Mouse (Mus musculus): ENCODE results near the gene Tada2b. TPM values are rescaled to one million over a fixed set of nuclear protein-coding genes. Genes with fewer than 3 reads are reported as not detected.

Tada2b gene
- polyA plus RNA-seq, 1 experiment = 19.2 TPM

DNA sequence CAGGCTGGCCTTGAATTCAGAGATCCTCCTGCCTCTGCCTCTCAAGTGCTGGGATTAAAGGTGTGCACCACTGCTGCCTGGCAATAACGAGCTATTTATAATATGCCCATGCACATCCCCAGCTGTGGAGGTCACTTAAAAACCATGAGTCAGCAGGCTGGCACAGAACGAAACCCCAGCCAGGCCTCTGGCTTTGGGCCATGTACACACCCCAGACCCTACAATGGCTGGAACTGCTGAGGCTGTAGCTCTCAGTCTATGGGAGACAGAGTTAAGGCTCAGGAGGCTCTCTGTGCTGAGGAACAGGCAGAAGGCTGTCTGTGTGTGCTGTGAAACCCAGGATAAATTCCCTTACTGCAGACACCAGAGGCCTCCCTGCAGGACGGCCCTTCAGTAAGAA is 43.3 kb downstream of the Tada2b start:
- WGBS = 35% methylated on average over 3 of the region's 3 CpGs
- Histone ChIP-seq H3K4me3 (replicated peaks; ENCODE audit: insufficient read depth, low read depth, low read length) (no peak overlapping the region), H3K27me3 (ENCODE audit: control insufficient read depth, insufficient read depth, low read length) (no peaks in the 10 kb centered on the region), H3K4me1 (ENCODE audit: control insufficient read depth, insufficient read depth, low read length) (peaks cover 12% of the 10 kb centered on the region), H3K27ac (ENCODE audit: insufficient read depth, low read length) (no peak overlapping the region)
- TF ChIP-seq POLR2A (IDR thresholded peaks at IDR 0.05; ENCODE audit: borderline replicate concordance, insufficient read depth, low read length) (no peak), CTCF (IDR thresholded peaks at IDR 0.05; ENCODE audit: borderline replicate concordance, insufficient read depth, low read depth, low read length) (no peak)
- no peak for DNase-seq

DNA sequence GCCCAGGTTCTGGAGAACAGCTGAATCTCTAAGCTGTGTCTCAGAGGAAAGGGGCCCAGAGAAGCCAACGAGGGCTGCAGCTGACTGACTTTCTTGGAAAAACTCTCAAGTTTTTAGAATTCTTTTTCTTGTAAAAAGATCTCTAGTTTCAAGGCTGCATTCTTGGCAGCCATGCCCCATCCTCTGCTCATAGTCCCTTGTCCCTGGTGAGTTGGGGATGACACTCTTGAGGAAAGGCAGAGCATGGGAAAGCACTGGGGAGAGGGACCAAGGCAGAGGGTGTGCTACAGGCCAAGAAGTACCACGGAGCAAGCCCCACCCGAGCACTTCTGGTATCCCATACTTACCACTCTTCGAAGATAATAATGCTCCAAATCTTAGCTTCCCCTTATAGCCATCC is 47.2 kb downstream of the Tada2b start:
- H3K27ac ChIP-seq (ENCODE audit: insufficient read depth, low read length) = no peak overlapping the region
- TF ChIP-seq CTCF (IDR thresholded peaks at IDR 0.05; ENCODE audit: borderline replicate concordance, insufficient read depth, low read depth, low read length) = no peak
- no peak for TF ChIP-seq POLR2A (IDR thresholded peaks at IDR 0.05; ENCODE audit: borderline replicate concordance, insufficient read depth, low read length)
- H3K4me3 ChIP-seq (replicated peaks; ENCODE audit: insufficient read depth, low read depth, low read length) = no peak overlapping the region
- no peak for DNase-seq
- 85% methylated on average over 4 of the region's 4 CpGs for WGBS
- H3K27me3 ChIP-seq (ENCODE audit: control insufficient read depth, insufficient read depth, low read length) = no peaks in the 10 kb centered on the region
- H3K4me1 ChIP-seq (ENCODE audit: control insufficient read depth, insufficient read depth, low read length) = no peaks in the 10 kb centered on the region

DNA sequence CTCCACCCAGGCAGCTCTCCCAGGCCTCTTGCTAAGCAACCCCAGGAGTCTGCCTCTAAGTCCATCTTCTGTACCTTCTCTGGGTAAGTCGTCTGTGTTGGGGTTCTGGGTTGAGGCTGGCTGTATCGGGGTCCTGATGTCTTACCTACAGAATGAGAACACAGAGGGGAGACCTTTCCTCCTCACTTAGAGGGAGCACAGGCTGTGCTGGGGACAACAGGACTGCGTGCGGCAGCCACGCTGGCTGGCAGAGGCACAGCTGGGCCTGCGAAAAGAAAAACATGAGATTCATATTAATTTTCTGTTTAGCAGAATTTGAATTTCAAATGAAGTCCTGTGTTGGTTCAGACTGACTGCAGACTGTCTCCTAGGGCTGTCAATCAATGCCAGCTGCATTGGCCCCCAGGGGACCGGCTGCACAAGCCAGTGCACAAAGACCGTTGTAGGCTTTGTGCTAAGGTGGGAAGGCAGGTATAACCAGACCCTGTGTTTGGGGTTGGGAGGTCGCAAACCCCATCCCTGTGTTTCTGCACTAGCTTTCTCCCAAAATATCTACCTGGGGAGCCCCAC is 49.6 kb downstream of the Tada2b start:
- H3K27ac ChIP-seq (ENCODE audit: insufficient read depth, low read length) = no peak overlapping the region
- no peaks in the 10 kb centered on the region for H3K4me1 ChIP-seq (ENCODE audit: control insufficient read depth, insufficient read depth, low read length)
- H3K27me3 ChIP-seq (ENCODE audit: control insufficient read depth, insufficient read depth, low read length) = no peaks in the 10 kb centered on the region
- TF ChIP-seq CTCF (IDR thresholded peaks at IDR 0.05; ENCODE audit: borderline replicate concordance, insufficient read depth, low read depth, low read length) = no peak
- TF ChIP-seq POLR2A (IDR thresholded peaks at IDR 0.05; ENCODE audit: borderline replicate concordance, insufficient read depth, low read length) = no peak
- H3K4me3 ChIP-seq (replicated peaks; ENCODE audit: insufficient read depth, low read depth, low read length) = no peak overlapping the region
- 64% methylated on average over 9 of the region's 9 CpGs for WGBS
- DNase-seq = no peak

DNA sequence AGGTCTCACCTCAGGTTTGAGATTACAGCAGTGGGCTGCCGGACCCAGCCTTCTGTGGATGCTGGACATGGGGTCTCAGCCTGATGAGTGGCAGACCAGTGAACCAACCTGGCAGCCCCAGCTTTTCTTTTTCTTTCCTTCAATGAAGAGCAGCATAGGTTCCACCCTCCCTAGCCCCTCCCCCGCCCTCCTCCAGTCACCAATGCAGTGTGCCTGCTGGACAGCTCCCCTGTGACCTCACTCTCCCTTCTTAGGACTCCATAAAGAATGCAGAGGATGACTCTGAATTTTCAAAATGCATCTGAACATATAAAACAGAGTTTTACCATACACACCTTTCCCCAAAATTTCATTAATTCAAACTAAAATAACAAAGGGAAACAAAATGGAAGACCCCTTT is 52.4 kb downstream of the Tada2b start:
- no peaks in the 10 kb centered on the region for H3K27me3 ChIP-seq (ENCODE audit: control insufficient read depth, insufficient read depth, low read length)
- TF ChIP-seq POLR2A (IDR thresholded peaks at IDR 0.05; ENCODE audit: borderline replicate concordance, insufficient read depth, low read length) = no peak
- TF ChIP-seq CTCF (IDR thresholded peaks at IDR 0.05; ENCODE audit: borderline replicate concordance, insufficient read depth, low read depth, low read length) = no peak
- 0 out of 2 replicates have a peak, but pooled peaks cover under 1% of the 10 kb centered on the region for H3K4me1 ChIP-seq (ENCODE audit: control insufficient read depth, insufficient read depth, low read length)
- WGBS = 84% methylated on average over 2 of the region's 2 CpGs
- no peak overlapping the region for H3K27ac ChIP-seq (ENCODE audit: insufficient read depth, low read length)
- no peak for DNase-seq
- H3K4me3 ChIP-seq (replicated peaks; ENCODE audit: insufficient read depth, low read depth, low read length) = no peak overlapping the region

DNA sequence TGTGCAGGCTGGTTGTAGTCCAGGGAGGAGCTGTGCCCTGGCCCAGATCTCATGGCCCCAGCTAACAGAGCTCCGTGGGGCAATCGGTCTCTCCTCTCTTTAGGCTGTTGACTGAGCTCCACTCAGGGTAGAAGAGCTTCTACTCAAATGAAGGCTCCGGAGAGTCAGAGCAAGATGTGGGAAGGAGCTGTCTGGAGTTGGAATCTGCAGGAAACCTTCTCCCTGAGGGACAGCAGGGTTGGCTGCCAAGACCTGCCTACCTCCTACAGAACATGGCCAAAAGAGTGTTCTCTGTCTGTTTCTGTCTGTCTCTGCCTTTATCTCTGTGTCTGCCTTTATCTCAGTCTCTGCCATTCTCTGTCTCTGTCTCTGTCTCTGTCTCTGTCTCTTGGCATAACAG is 54.5 kb downstream of the Tada2b start:
- Histone ChIP-seq H3K27me3 (ENCODE audit: control insufficient read depth, insufficient read depth, low read length) (no peaks in the 10 kb centered on the region), H3K4me1 (ENCODE audit: control insufficient read depth, insufficient read depth, low read length) (0 out of 2 replicates have a peak, but pooled peaks cover 2% of the 10 kb centered on the region), H3K4me3 (replicated peaks; ENCODE audit: insufficient read depth, low read depth, low read length) (no peak overlapping the region), H3K27ac (ENCODE audit: insufficient read depth, low read length) (no peak overlapping the region)
- no peak for DNase-seq
- WGBS = 90% methylated on average over 3 of the region's 3 CpGs
- TF ChIP-seq CTCF (IDR thresholded peaks at IDR 0.05; ENCODE audit: borderline replicate concordance, insufficient read depth, low read depth, low read length) (no peak), POLR2A (IDR thresholded peaks at IDR 0.05; ENCODE audit: borderline replicate concordance, insufficient read depth, low read length) (no peak)

DNA sequence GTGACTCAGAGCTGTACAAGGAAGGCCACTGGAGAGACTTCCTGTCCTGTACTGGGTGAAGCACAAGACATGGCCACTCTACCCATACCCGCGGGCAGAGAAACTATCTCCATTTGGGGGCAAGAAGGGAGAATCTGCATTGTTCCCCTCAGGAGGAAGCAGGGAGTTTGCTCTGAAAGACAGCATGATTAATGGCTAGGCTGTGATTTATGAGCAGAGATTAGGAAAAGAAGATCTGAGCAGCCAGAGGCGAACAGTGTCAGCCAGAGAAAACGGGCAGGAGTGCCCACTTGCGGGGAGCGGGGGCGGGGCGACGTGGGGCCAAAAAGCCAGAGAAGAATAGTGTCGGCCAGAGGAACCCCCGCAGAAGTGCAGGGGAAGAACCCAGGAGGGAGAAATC is 56.3 kb downstream of the Tada2b start:
- TF ChIP-seq POLR2A (IDR thresholded peaks at IDR 0.05; ENCODE audit: borderline replicate concordance, insufficient read depth, low read length) (no peak), CTCF (IDR thresholded peaks at IDR 0.05; ENCODE audit: borderline replicate concordance, insufficient read depth, low read depth, low read length) (no peak)
- Histone ChIP-seq H3K4me1 (ENCODE audit: control insufficient read depth, insufficient read depth, low read length) (0 out of 2 replicates have a peak, but pooled peaks cover 2% of the 10 kb centered on the region), H3K27ac (ENCODE audit: insufficient read depth, low read length) (no peak overlapping the region), H3K4me3 (replicated peaks; ENCODE audit: insufficient read depth, low read depth, low read length) (no peak overlapping the region), H3K27me3 (ENCODE audit: control insufficient read depth, insufficient read depth, low read length) (no peaks in the 10 kb centered on the region)
- no peak for DNase-seq
- 75% methylated on average over 11 of the region's 11 CpGs for WGBS

DNA sequence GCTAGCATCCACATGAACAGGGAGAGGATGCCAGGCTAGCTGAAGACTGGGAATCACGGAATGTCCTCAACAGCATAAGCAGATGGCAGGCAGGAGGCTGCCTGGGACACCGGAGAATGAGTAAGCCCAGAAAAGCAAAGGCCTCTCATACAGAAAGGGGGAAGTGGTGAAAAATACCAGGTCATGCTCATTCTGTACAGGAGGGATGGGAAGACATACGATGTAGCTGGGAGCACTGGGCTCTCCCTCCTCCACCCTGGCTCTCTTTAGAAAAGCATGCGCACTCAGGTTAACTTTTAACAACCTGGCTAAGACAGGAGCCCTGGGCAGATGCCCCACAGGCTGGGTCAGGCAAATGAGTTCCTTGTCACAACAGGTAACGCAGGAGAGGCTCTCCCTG is 57.7 kb downstream of the Tada2b start:
- TF ChIP-seq CTCF (IDR thresholded peaks at IDR 0.05; ENCODE audit: borderline replicate concordance, insufficient read depth, low read depth, low read length) (no peak), POLR2A (IDR thresholded peaks at IDR 0.05; ENCODE audit: borderline replicate concordance, insufficient read depth, low read length) (no peak)
- Histone ChIP-seq H3K4me3 (replicated peaks; ENCODE audit: insufficient read depth, low read depth, low read length) (no peak overlapping the region), H3K4me1 (ENCODE audit: control insufficient read depth, insufficient read depth, low read length) (0 out of 2 replicates have a peak, but pooled peaks cover 2% of the 10 kb centered on the region), H3K27ac (ENCODE audit: insufficient read depth, low read length) (no peak overlapping the region), H3K27me3 (ENCODE audit: control insufficient read depth, insufficient read depth, low read length) (no peaks in the 10 kb centered on the region)
- peak in 1 of 2 experiments; percentile 18 for DNase-seq
- WGBS = 45% methylated on average over 5 of the region's 5 CpGs

DNA sequence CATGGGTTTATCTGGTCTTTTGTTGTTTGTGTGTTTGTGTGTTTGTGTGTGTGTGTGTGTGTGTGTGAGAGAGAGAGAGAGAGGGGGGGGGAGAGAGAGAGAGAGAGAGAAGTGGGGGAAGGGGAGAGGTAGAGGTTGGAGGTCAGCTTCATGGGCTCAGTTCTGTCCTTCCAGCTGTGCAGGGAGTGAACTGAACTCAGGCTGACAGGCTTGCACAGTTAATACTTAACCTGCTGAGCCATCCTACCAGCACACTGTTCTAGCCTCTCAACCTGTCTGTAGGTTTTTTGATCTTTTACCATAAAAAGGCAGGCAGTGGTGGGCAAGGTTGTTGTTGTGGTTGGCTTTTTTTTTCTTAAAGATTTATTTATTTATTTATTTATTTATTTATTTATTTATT is 59.4 kb downstream of the Tada2b start:
- Histone ChIP-seq H3K27ac (ENCODE audit: insufficient read depth, low read length) (no peak overlapping the region), H3K4me3 (replicated peaks; ENCODE audit: insufficient read depth, low read depth, low read length) (no peak overlapping the region), H3K4me1 (ENCODE audit: control insufficient read depth, insufficient read depth, low read length) (0 out of 2 replicates have a peak, but pooled peaks cover 2% of the 10 kb centered on the region), H3K27me3 (ENCODE audit: control insufficient read depth, insufficient read depth, low read length) (no peaks in the 10 kb centered on the region)
- no peak for DNase-seq
- TF ChIP-seq CTCF (IDR thresholded peaks at IDR 0.05; ENCODE audit: borderline replicate concordance, insufficient read depth, low read depth, low read length) (no peak), POLR2A (IDR thresholded peaks at IDR 0.05; ENCODE audit: borderline replicate concordance, insufficient read depth, low read length) (no peak)

Other genes starting within 250 kb of the Tada2b start
- 8.0 and 8.7 TPM in 2 replicates for gene Sorcs2, start 86.1 kb downstream of the Tada2b start, polyA plus RNA-seq (2012; rRNA removed)
- 25.8 and 27.3 TPM in 2 replicates for gene Grpel1, start 19.3 kb downstream of the Tada2b start, polyA plus RNA-seq (2012; rRNA removed)
- gene Ccdc96, start 303 bp upstream of the Tada2b start, polyA plus RNA-seq (2012; rRNA removed) = 1.0 and 1.4 TPM in 2 replicates
- 53.2 and 55.1 TPM in 2 replicates for gene Tbc1d14, start 109.0 kb upstream of the Tada2b start, polyA plus RNA-seq (2012; rRNA removed)
- 69.4 and 75.9 TPM in 2 replicates for gene D5Ertd579e, start 211.7 kb upstream of the Tada2b start, polyA plus RNA-seq (2012; rRNA removed)